Mouse (Mus musculus): ENCODE results near the gene Mfap2.

- TF ChIP-seq TAL1 (IDR thresholded peaks at IDR 0.05; ENCODE audit: low read length) (no peak), GATA1 (IDR thresholded peaks at IDR 0.05; ENCODE audit: low read length) (no peak)
These were observed 38.7 kb downstream of the Mfap2 start for GRCm38 (mm10) chr4:141048810-141049475.

Data from erythroblast, embryonic 14.5 days (primary cell).